Mouse (Mus musculus) spleen, adult 2 months (tissue): ENCODE data around the gene Lsmem1. TPM values are rescaled to one million over a fixed set of nuclear protein-coding genes. Genes with fewer than 3 reads are reported as not detected.

Experiments used
- DNase-seq, 2 experiments: peaks; one replicate each; pipeline versions ENCODE4 v3.0.0 to v3.0.0-alpha.2; 2012 to 2021; ENCODE audit warnings: low spot score in 2 of 2, low read depth in 1 of 2
- H3K27ac ChIP-seq: fragments of 200-500 bp; 2 replicates; pipeline ENCODE4 v1.5.1; 2012; ENCODE audit warnings: low read length, inconsistent platforms; ENCODE audit not compliant: insufficient read depth
- H3K27me3 ChIP-seq: fragments of 200-500 bp; 2 replicates; pipeline ENCODE4 v1.6.1; 2012; ENCODE audit warnings: mild to moderate bottlenecking, moderate library complexity, low read length, inconsistent platforms; ENCODE audit not compliant: control insufficient read depth, insufficient read depth
- H3K36me3 ChIP-seq: fragments of 200-500 bp; 2 replicates; pipeline ENCODE4 v1.6.1; 2012; ENCODE audit warnings: mild to moderate bottlenecking, low read length, inconsistent platforms; ENCODE audit not compliant: control insufficient read depth, insufficient read depth
- H3K4me1 ChIP-seq: fragments of 200-500 bp; 2 replicates; pipeline ENCODE4 v1.6.1; 2011; ENCODE audit warnings: inconsistent platforms; ENCODE audit not compliant: control insufficient read depth, insufficient read depth, insufficient read length
- H3K4me3 ChIP-seq: fragments of 200-500 bp; 2 replicates; pipeline ENCODE4 v1.5.1; 2011; ENCODE audit warnings: mild to moderate bottlenecking, inconsistent platforms; ENCODE audit not compliant: insufficient read depth, insufficient read length; ENCODE audit errors: extremely low read depth
- CTCF ChIP-seq: fragments of 200-500 bp; IDR thresholded peaks from 2 replicates; pipeline ENCODE4 v1.5.1; 2011; ENCODE audit warnings: mild to moderate bottlenecking, inconsistent platforms; ENCODE audit not compliant: insufficient read depth, insufficient read length, insufficient replicate concordance; ENCODE audit errors: extremely low read depth
- POLR2A ChIP-seq: fragments of 200-500 bp; IDR thresholded peaks from 2 replicates; pipeline ENCODE4 v1.6.1; 2011; ENCODE audit warnings: low read depth, low read length, inconsistent platforms
- WGBS: fragments of 180-500 bp; shearing (Covaris S2); methylation state at CpG from one replicate; pipeline ENCODE4 v1.1.7; 2018; 5-methylcytosine and 5-hydroxymethylcytosine counted together
- polyA plus RNA-seq: library from polyadenylated mRNA; depleted of rRNA; stranded (reverse); fragments of >200 nt; gene quantifications from 2 replicates; pipeline ENCODE4 v1.2.3, GENCODE M21; 2012

Lsmem1 gene
- polyA plus RNA-seq, 1 experiment = 0.14 TPM

GRCm38 (mm10) chr12:40222251-40223081 is 23.2 kb upstream of the Lsmem1 start:
- WGBS = under 1% methylated on average over 81 of the region's 81 CpGs
- peaks cover 3% of the 10 kb centered on the region for H3K4me1 ChIP-seq
- H3K27me3 ChIP-seq = no peaks in the 10 kb centered on the region
- H3K27ac ChIP-seq = peak overlapping the region; percentile 97
- DNase-seq = peak; percentile 81 to 92
- peak overlapping the region; percentile 89 for H3K4me3 ChIP-seq
- TF ChIP-seq CTCF (no peak), POLR2A (no peak)
- H3K36me3 ChIP-seq = no peaks in the 10 kb centered on the region

- H3K4me3 ChIP-seq = no peak overlapping the region; the same call in 1 of the 2 replicates
- peaks cover 2% of the 10 kb centered on the region; the same call in 1 of the 2 replicates for H3K36me3 ChIP-seq
- WGBS = 8% methylated on average over 5 of the region's 5 CpGs
- peaks cover 3% of the 10 kb centered on the region for H3K4me1 ChIP-seq
- no peaks in the 10 kb centered on the region for H3K27me3 ChIP-seq
- TF ChIP-seq CTCF (no peak), POLR2A (no peak)
- H3K27ac ChIP-seq = no peak overlapping the region
- no peak for DNase-seq
Observed at GRCm38 (mm10) chr12:40221611-40222010, 22.3 kb upstream of the Lsmem1 start.

GRCm38 (mm10) chr12:40220896-40221295 is 21.6 kb upstream of the Lsmem1 start:
- no peak overlapping the region; the same call in 1 of the 2 replicates for H3K4me3 ChIP-seq
- peaks cover 3% of the 10 kb centered on the region for H3K4me1 ChIP-seq
- H3K27me3 ChIP-seq = no peaks in the 10 kb centered on the region
- H3K36me3 ChIP-seq = peaks cover 6% of the 10 kb centered on the region
- DNase-seq = no peak
- TF ChIP-seq POLR2A (no peak), CTCF (no peak)
- H3K27ac ChIP-seq = no peak overlapping the region
- WGBS = 9% methylated on average over 3 of the region's 3 CpGs

GRCm38 (mm10) chr12:40220001-40220570 is 20.8 kb upstream of the Lsmem1 start:
- no peak overlapping the region for H3K4me3 ChIP-seq
- TF ChIP-seq POLR2A = no peak
- TF ChIP-seq CTCF = no peak
- 71% methylated on average over 3 of the region's 3 CpGs for WGBS
- DNase-seq = no peak
- H3K27ac ChIP-seq = no peak overlapping the region
- peaks cover 3% of the 10 kb centered on the region for H3K4me1 ChIP-seq
- no peaks in the 10 kb centered on the region for H3K27me3 ChIP-seq
- peaks cover 9% of the 10 kb centered on the region for H3K36me3 ChIP-seq

- no peak for DNase-seq
- H3K36me3 ChIP-seq = peaks cover 15% of the 10 kb centered on the region
- no peak overlapping the region for H3K4me3 ChIP-seq
- no peak for TF ChIP-seq POLR2A
- TF ChIP-seq CTCF = no peak
- H3K27ac ChIP-seq = no peak overlapping the region
- 45% methylated on average over 2 of the region's 2 CpGs for WGBS
- no peaks in the 10 kb centered on the region for H3K27me3 ChIP-seq
- peaks cover 3% of the 10 kb centered on the region; the same call in 1 of the 2 replicates for H3K4me1 ChIP-seq
Observed at GRCm38 (mm10) chr12:40218430-40218945, 19.2 kb upstream of the Lsmem1 start.

- Histone ChIP-seq H3K4me1 (peaks cover 3% of the 10 kb centered on the region; the same call in 1 of the 2 replicates), H3K4me3 (no peak overlapping the region), H3K36me3 (peaks cover 18% of the 10 kb centered on the region), H3K27me3 (no peaks in the 10 kb centered on the region), H3K27ac (no peak overlapping the region)
- no peak for DNase-seq
- WGBS = 91% methylated on average over 2 of the region's 2 CpGs
- no peak for TF ChIP-seq POLR2A
- no peak for TF ChIP-seq CTCF
Observed at GRCm38 (mm10) chr12:40217776-40218175, 18.5 kb upstream of the Lsmem1 start.
